Mouse (Mus musculus) granulocyte monocyte progenitor cell, adult 5-6 weeks (primary cell): ENCODE results near the gene Zfp691. TPM values are rescaled to one million over a fixed set of nuclear protein-coding genes. Genes with fewer than 3 reads are reported as not detected.
A peak's percentile ranks its signal among the peaks of the same experiment; 100 is the strongest.

Experiments used
- ATAC-seq: replicated peaks from 2 replicates; pipeline ENCODE4 v1.8.0; 2016; ENCODE audit warnings: mild to moderate bottlenecking, moderate TSS enrichment, inconsistent platforms; ENCODE audit not compliant: poor library complexity, severe bottlenecking
- total RNA-seq, 2 experiments: library from RNA; stranded (forward) in 1 of 2; stranded (reverse) in 1 of 2; fragments of 200-712, 200-1000 nt in 1 of 2; fragments of >200 nt in 1 of 2; fragmentation: Nextera tagmentation in 1 of 2; gene quantifications; 2 replicates each; pipeline ENCODE4 v1.2.3; 2014 to 2017

Gene Zfp691
- total RNA-seq, 2 experiments from 2014 or later: 1.3 to 2.4 TPM

DNA sequence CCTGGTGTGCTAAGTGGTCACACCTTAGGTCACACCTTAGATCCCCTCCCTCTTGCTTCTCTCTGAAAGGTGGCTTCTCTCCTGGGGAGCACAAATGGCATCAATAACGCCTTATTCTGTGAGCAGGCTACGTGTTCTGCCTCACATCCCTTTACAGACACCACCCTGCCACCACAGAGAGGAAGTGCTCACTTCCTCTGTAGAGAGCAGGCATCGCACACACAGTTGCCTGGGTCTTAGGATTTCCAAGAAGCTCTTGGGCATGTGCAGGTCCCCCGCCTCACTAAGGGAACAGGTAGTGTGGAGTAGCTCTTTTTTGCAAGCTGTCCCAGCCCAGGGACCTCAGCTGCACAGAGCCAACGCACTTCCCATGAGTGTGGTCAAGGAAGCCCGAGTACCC lies 46.8 kb downstream of the Zfp691 start:
- peak; percentile 75 for ATAC-seq

DNA sequence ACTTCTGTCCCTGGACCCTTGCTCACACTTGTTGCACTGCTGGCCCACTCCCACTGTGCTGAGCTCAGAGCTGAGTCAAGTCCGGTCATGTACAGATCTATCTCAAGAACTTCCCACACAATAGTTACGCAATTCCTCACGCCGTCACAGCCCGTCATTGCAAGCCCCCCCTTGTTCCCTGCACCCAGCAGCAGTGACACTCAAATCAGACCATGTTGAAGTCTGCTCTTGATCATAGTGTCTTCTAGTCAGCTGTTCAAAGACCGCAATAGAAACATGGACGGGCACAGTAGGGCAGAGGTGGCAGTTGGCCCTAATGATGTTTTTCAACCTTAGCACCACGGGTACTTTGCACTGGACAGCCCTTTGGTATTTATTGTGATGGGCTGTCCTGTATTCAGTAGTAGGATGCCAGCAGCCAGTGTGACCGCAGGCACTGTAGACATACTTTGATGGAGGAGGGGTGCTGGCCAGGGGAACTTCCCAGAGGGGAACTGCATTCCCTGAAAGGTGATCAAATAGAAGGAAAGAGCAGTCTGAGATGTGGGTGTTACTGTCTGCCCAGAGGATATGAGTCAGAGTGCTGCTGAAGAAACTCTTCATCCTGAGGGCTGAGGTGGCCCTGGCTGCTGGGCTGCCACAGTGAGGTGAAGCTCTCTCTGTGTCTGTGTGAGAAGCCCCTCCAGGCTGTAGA lies 48.3 kb downstream of the Zfp691 start:
- ATAC-seq: peak; percentile 54

DNA sequence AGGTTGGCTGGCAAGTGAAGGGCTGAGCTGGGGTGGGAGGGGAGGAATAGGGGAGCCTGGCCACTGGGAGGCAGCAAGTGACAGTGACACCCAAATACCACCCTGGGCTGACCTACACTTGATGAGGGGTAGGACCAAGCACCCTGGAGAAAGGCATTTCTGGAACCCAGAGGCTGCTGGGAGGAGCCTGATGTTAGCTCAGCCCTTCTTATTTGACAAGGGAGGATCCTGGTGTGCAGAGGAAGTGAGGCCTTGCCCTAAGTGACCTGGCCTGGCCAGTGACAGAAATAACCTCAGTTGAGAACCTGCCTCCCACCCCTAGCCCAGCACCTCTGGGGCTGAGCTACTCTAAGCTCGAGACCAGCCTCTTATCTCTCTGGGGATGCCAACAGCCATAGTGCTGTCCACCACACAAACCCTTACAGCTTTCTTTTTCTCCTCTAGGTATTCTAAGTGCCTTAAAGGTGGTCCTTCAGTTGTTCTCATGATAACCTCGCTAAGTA lies 49.2 kb downstream of the Zfp691 start:
- ATAC-seq: peak; percentile 3; the same call in 1 of the 2 replicates

DNA sequence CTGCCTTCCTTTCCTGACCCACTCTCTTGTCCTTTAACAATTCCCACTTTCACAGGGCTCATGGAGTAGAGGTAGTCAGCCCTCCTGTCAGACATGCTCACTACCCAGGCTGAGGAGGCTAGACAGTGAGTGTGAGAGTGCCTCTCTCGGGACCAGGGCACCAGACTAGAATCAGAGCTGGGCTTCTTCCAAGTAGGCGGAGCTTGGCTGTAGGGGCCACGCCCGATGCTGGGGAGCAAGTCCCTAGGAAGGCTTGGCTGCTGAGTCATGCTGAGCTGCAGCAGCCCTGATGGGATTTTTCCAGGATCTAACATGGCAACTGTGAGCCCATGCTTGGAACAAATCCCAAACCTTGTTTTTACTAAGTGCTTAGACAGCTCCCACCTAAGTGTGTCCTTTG lies 52.7 kb downstream of the Zfp691 start:
- ATAC-seq: no peak

DNA sequence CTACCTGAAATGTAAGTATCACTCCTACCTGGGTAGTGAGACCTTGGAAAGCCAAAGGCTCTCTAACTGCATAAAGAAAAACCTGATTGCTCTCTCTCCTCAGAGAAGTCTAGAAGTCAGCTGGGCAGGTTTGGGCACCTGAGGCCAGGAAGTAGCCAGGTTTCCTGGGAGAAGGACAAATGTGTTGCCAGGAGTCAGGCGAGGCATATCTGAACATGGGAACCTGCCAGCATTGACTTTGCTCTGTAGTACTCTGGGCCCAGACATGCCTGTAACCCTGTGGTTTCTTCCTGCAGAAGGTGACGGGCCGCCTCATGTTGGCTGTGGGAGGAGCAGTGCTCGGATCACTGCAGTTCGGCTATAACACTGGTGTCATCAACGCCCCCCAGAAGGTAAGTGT lies 53.9 kb downstream of the Zfp691 start:
- ATAC-seq: no peak

Other genes starting within 250 kb of the Zfp691 start
- gene Olfr1328, start 235.6 kb downstream of the Zfp691 start, total RNA-seq (2014; fragmentation: Nextera tagmentation): not detected in 2 replicates
- gene Olfr1328, start 235.6 kb downstream of the Zfp691 start, total RNA-seq (2017): not detected in 2 replicates
- gene Lao1, start 212.6 kb downstream of the Zfp691 start, total RNA-seq (2014; fragmentation: Nextera tagmentation): not detected in 2 replicates
- not detected in 2 replicates for gene Lao1, start 212.6 kb downstream of the Zfp691 start, total RNA-seq (2017)
- 9.0 and 10.2 TPM in 2 replicates for gene Slc2a1, start 65.5 kb downstream of the Zfp691 start, total RNA-seq (2014; fragmentation: Nextera tagmentation)
- gene Slc2a1, start 65.5 kb downstream of the Zfp691 start, total RNA-seq (2017): 6.5 and 12.4 TPM in 2 replicates
- gene Ermap, start 15.8 kb upstream of the Zfp691 start, total RNA-seq (2014; fragmentation: Nextera tagmentation): 0.36 and 0.52 TPM in 2 replicates
- gene Ermap, start 15.8 kb upstream of the Zfp691 start, total RNA-seq (2017): 0.26 and 2.4 TPM in 2 replicates
- 15.7 and 54.8 TPM in 2 replicates for gene Svbp, start 21.1 kb upstream of the Zfp691 start, total RNA-seq (2014; fragmentation: Nextera tagmentation)
- gene Svbp, start 21.1 kb upstream of the Zfp691 start, total RNA-seq (2017): 23.4 and 125 TPM in 2 replicates
- gene Tmem269, start 44.0 kb upstream of the Zfp691 start, total RNA-seq (2014; fragmentation: Nextera tagmentation): not detected in 2 replicates
- not detected in 2 replicates for gene Tmem269, start 44.0 kb upstream of the Zfp691 start, total RNA-seq (2017)
- gene AU022252, start 58.5 kb upstream of the Zfp691 start, total RNA-seq (2014; fragmentation: Nextera tagmentation): 5.3 and 11.2 TPM in 2 replicates
- gene AU022252, start 58.5 kb upstream of the Zfp691 start, total RNA-seq (2017): 9.3 and 23.6 TPM in 2 replicates
- gene P3h1, start 58.7 kb upstream of the Zfp691 start, total RNA-seq (2014; fragmentation: Nextera tagmentation): 14.0 and 14.7 TPM in 2 replicates
- 14.7 and 15.9 TPM in 2 replicates for gene P3h1, start 58.7 kb upstream of the Zfp691 start, total RNA-seq (2017)
- not detected in 2 replicates for gene Cldn19, start 81.2 kb upstream of the Zfp691 start, total RNA-seq (2014; fragmentation: Nextera tagmentation)
- gene Cldn19, start 81.2 kb upstream of the Zfp691 start, total RNA-seq (2017): not detected in 2 replicates
- 1,162 and 1,300 TPM in 2 replicates for gene Ybx1, start 120.4 kb upstream of the Zfp691 start, total RNA-seq (2014; fragmentation: Nextera tagmentation)
- gene Ybx1, start 120.4 kb upstream of the Zfp691 start, total RNA-seq (2017): 1,625 and 1,634 TPM in 2 replicates
- 107 and 136 TPM in 2 replicates for gene Ppih, start 146.4 kb upstream of the Zfp691 start, total RNA-seq (2014; fragmentation: Nextera tagmentation)
- 163 and 172 TPM in 2 replicates for gene Ppih, start 146.4 kb upstream of the Zfp691 start, total RNA-seq (2017)
- gene Ccdc30, start 241.3 kb upstream of the Zfp691 start, total RNA-seq (2014; fragmentation: Nextera tagmentation): not detected in 2 replicates
- not detected in 2 replicates for gene Ccdc30, start 241.3 kb upstream of the Zfp691 start, total RNA-seq (2017)
- gene Ppcs, start 248.2 kb upstream of the Zfp691 start, total RNA-seq (2014; fragmentation: Nextera tagmentation): 11.5 and 17.4 TPM in 2 replicates
- gene Ppcs, start 248.2 kb upstream of the Zfp691 start, total RNA-seq (2017): 13.3 and 18.0 TPM in 2 replicates
- not detected in 2 replicates for gene Zmynd12, start 248.6 kb upstream of the Zfp691 start, total RNA-seq (2014; fragmentation: Nextera tagmentation)
- gene Zmynd12, start 248.6 kb upstream of the Zfp691 start, total RNA-seq (2017): not detected in 2 replicates